Mouse (Mus musculus): ENCODE results near the gene Ascc2.

The Ascc2 gene

DNA sequence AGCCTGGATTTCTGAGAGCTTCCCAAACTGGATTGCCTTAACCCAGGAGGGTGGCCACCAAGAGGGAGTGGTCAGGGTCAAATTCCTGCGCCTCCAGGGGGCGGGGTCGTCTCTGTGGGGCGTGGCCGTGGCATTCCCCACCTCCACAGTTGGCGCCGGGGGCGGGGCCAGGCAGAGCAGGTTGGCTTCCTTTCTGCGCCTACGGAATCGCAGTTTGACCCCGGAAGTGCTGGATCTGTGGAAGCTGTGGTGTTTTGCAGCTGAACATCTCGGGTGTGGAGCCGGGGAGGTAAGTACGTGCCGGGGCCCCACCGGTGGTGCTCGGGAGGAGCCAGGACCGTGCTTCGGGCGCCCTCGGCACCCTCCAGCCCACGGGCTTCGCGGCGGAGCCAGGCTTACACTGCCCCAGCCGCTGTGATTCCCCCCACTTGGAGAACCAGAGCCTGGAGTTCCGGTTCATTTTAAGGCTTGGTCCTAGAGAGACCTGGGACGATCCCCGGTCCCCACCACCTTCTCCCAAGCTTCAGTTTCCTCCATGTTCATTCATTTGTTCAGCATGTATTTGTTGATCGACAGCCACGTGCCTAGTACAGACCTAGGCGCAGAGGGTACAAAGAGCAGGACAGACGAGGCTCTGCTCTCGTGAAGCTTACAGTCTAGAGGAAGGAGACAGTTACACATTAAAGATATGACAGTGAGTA lies at the start of gene Ascc2:
Ascc2 (plus strand) TSS at position 214 of the 701 bp plus-strand sequence.
- DNase-seq = peak; percentile 97 to 100

DNA sequence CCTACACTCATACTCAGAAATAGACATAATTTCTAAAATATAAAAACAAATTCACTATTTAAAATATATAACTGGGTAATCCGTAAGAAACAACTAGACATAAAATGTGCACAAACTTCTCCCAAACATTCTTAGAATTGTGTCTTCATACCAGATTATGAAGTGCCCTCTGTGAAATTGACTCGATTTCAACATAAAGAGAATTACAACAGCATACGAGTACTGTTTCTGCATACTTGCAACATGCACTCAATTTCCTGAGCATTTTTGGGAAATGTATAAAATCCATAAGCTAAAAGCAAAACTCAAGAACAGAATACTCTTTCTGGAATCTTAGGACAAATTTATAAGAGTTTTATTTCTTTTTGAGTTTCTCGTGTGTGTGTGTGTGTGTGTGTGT lies 45.7 kb upstream of the Ascc2 start:
- no peak for DNase-seq

DNA sequence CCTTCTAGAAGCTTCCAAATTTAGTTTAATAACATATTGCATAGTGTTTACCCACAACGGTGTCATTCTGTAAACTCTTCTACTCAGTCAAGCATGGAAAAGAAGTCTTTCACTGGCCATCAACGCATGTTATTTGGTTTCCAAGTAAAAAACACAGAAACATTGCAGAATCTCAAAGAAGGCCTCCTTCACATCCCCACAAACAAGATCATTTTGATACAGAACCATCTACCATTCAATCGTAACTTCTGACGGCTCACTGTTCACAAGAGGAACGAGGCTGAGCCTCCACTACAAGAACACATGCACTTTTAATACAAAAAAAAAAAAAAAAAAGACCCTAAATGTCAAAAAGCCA lies 44.1 kb upstream of the Ascc2 start:
- DNase-seq = no peak

DNA sequence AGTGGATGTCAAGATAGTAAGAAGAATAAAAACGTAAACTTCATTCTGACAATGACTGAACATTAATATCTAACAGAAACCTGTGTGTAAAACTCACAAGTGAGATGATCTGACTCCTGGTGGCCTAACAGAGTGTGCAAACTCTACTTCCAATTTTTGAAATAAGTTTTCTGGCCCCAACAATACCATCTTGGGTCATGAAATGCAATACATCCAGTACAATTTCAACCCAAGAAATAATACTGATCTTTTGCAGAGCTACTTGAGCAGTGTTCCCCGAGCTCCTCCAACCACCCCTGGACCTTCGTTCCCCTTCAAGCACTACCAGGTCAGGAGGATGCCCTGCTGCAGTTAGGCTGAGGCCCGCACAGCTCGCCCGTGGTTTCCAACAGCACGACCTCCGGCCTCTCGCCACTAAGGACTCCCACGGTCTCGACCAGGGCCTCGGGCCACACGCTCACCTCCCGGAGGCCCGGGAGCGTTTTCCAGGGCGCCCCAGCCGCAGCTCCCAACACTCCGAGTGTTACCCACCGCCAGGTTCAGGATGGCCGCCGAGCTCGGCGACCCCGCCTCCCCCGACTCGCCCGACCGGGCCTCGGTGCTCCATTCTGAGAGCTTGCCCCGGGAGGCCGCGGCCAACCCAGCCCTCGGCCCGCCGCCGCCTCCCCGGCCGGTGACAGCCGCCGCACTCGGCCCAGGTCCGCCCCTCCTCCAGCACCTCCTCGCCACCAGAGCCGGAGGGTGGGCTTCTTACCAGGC lies 43.5 kb upstream of the Ascc2 start:
- peak; percentile 37 to 74 for DNase-seq

DNA sequence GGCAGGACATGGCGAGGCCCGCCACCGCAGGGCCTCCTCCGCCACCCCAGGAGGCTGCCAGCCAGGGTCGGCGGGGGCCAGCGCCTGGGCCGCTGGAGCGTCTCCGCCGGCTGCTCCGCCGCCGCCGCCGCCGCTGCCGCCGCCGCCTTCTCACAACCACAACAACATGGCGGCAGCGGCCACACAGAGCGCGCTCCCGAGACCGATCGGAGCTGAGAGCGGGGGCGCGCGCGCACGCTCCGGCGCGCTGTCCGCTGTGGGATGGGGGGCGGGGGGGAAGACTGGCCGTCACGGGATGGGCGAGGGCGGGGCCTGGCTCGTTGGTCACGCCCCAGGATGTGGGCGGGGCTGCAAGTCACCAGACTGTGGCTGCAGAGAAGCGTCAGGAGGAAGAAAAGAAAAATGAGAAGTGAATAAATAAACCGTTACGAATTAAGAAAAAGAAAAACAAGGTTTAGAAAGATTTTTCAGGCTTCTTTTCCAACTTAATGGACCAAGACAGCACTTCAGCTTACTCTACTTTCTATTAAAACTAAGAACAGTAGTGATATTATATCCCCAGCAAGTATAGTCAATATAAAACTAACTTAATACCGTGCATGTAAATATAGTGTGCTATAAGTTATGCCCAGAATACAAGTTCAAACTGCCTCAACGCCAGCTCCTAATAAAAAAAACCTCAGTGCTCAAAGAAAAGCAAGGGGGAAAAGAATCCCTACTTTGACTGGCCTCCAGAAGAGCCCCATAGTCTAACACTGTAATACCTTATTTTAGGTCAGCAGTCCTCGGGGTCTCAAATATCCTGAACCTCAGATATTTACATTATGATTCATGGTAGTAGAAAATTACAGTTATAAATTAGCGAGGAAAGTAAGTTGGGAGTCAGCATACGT lies 42.7 kb upstream of the Ascc2 start, which contains the start of gene Mtmr3:
Mtmr3 (minus strand) TSS at position 256 of the 893 bp plus-strand sequence.
- DNase-seq = peak; percentile 97 to 99

DNA sequence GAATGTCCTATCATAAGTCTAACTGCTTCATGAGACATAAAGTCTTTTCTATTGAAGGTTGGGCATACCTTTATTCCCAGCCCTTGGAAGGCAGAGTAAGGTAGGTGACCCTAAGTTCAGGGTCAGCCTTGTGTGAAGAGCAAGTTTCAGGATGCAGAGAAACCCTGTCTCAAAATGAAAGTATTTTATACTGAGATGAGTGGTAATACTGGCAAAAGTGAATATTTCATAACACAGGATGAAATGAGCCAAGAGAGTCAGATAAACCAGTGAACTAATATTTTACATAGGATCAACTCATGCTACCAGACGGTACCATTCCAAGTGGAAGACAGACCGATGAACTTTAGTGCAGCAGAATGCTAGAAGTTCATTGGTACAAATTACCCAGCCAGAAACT lies 39.1 kb upstream of the Ascc2 start:
- DNase-seq = no peak

DNA sequence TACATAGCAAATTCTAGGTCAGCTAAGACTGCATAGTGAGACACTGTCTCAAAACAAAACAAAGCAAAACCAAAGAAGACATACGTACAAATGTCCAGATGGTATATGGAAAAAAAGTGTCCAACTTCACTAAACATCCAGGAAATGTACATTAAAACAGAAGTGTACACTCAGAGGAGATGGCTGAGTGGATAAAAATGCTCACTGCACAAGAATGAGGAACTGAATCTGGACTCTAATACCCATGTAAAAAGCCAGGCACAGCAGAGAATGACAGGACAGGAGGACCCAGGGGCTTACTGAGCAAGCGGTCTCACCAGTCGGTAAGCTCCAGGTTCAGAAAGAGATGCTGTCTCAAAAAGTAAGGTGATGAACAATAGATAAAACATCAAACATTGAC lies 37.6 kb upstream of the Ascc2 start:
- no peak for DNase-seq

DNA sequence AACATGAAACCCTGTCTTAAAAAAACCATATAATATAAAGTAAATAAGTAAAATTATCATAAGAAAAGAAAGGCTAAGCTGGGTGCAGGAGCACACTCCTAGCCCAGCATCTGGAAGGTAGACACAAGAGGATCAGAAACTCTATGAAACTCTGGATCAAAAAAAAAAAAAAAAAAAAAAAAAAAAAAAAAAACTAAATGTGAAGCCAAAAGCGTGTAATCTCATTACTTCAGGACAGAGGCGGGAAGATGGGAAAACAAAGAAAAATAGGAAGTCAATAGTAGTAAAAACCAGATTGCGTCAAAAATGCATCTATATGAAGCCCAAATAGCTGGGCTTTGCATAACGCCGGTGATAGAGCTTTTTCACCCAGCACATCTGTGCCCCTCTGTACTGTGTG lies 35.7 kb upstream of the Ascc2 start:
- DNase-seq = no peak

DNA sequence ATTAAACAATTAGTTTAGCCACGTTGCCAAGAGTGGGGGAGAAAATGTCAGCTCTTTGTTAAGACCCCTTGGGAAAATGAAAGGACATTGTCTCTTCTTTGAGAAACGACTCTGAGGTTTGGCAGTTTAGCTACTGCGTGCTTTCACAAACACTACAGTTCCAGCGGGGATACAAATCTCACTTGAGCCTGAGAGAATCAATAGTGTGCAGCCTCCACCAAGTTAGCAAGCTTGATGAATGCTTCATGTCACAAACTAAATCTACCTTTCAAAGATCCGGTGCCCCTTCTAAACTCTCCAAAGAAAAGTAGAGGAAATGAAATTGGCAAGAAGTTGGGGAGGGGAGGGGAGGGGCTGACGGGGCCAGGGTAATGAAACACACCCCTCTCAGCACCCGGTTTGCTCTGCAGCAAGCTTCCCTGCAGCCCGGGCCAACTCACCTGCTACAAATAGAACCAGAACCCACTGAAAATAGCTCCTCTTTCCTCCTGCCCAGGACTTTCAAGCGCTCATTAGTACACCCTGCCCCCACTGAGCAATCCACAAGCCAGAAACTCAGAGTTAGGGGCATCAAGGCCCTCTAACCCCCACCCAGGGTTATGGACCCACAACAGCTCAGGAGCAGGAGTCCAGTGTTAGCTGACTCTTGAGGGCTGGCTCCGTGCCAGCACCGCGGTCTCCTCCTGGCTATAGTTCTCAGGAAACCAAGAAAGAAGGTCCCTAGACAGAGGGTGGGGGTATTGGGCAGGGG lies 34.7 kb upstream of the Ascc2 start:
- DNase-seq = peak; percentile 42 to 69

DNA sequence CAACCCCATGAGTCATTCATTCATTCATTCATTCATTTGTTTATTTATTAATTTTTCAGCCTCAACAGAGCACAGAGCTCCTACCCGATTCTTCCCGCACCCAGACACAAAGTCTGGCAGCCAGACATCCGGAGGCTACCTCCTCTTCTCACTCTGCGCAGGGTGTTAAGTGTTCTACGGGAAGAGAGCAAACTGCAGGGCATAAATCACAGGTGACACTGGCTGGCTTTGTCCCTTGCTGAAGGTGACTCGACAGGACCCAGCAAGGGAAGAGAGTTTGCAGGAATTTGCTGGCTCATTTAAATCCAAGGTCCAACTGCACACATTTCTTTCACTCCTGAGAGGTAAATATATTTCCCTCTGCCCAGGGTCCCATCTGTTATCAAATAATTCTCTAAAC lies 33.1 kb upstream of the Ascc2 start:
- peak; percentile 47 to 49 for DNase-seq

DNA sequence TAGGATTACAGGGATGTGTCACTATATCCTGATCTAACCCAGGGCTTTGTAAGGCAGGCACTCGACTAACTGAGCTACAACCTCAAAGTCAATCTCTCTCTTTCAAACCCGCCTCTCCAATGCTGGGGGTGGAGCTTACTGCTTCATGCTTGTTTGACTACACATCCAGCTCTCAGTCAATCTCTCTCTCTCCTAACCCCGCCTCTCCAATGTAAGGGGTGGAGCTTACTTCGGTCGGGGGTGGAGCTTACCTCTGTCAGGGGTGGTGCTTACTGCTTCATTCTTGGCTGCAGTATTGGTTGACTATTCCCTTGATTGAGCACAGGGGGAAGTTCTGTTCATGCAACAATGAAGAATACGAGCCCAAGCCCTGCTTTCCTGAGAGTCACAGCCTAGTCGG lies 32.1 kb upstream of the Ascc2 start:
- peak in 1 of 2 experiments; percentile 61 for DNase-seq

DNA sequence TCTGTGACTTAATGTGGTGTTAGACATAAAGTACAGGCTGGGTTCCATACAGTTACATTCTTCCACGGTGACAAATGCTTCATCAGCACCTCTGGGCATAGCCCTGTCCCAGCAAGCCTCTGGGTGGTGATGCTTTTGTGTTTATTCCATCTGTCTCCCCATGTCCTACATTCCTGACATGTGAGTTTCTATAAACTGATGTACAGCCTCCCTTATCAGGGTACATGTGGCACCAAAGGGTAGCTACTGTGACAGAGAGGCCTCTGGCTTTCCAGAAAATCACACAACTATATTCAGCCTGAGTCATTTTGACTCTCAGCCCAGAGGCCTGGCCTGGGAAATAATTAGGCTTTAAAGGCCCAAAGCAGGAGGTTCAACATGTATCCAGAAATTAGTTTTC lies 31.0 kb upstream of the Ascc2 start:
- no peak for DNase-seq

DNA sequence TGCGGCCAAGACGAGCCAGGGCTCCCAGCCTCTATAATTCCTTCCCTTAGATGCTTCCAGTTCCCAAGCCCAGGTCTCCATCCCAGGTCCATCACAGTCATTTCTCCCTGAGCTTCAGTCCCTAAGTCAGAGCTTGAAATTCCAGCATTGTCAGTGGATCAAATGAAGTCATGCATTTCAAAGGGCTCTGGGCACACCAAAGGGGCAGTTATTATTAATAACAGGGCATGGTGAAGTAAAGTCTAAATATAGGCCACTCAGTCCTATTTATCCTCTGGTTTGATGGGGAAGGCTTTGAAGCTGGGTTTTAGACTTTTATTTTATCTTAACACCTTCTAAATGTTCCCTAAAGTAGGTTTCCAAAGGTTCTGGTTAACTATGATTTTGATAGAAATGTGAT lies 25.6 kb upstream of the Ascc2 start:
- no peak for DNase-seq

DNA sequence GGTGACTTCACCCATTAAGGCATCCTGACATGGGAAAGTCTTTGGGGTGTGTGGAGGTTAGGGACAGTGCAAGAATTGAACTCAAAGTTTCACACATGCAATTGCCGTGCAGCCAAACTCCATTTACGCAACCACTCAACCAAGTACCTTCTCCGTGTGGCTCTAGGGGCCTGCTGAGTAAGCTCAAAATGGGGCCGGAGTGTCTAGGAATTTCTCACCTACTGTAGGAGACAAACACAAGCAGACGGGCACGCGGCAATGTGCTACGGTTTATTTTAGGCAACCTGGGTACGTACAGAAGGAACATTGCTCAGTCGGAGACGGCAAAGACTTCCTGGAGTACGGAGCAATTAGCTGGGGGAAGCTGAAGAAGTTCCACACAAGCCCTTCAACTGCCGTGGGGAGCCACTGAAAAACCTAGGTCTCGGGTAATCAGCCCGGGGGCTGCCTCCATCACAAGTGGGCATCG lies 17.5 kb upstream of the Ascc2 start, which contains the start of gene Gm11032:
Gm11032 (plus strand) TSS at position 51 of the 469 bp plus-strand sequence.
- no peak for DNase-seq

DNA sequence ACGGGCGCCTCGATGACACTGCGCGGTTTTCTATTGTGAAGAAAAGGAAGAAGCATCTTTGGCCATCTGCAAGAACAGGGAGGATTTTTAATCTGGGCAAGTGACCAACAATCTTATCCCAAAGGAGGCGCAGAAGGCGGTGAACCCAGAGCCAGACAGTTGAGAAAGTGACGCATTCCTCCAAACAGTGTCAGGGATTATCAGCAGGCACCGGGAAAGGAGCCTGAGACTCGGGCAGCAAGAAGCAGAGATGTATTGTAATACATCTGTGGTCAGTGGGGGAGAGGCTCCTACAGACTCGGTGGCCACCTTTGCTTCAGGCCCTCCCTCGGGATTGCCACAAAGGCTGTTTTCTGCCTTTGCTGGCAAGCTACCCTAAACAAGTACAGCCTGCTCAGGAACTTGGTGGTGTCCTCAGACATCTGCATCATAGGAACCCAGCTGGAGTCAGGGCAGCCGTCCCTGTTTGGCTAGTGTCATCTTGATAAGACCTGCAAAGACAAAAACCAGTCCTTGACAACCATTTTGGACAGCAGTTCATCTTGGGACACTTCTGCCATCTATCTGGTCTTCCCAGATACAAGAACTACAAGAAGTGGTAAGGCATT lies 16.9 kb upstream of the Ascc2 start:
- DNase-seq = no peak

DNA sequence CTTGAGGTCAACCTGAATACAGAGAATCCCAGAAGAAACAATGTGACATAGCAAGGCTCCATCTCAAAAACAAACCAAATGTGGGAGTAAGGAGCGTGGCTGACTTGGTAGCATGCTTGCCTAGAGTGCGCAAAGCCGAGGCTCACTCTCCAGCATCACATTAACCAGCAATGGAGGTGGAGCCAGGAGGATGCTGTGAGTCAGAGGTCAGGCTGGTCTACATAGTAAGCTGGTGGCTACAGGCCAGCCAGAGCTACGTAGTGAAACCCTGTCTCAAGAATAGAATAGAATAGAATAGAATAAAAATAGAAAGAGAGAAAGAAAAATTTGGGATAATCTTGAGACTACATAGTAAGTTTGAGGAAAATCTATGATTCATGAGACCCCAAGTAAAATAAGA lies 15.7 kb upstream of the Ascc2 start:
- DNase-seq = peak in 1 of 2 experiments; percentile 36

DNA sequence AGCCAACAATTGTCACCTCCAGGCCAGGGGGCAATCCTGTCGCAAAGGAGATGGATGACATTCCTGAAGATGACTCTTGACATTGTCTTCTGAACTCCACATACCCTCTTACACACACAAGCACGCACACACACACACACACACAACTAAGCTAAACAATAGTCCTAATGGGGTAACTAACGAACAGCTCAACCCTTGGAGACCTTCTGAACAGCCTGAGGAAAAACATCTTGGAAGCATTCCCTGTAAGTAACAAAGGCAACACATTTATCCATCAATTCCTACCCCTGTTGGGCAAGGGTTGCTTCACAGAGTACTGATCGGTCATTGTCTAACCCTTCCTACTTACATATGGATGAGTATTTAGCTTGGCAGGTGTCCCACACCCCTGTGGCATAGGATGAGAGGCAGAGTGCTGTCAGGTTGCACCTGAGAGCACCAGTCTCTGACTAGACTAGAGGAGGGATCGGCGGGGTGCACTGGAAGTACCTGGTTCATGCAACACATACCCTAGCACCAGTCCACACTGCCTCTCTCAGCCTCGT lies 15.0 kb upstream of the Ascc2 start:
- peak in 1 of 2 experiments; percentile 25 for DNase-seq

DNA sequence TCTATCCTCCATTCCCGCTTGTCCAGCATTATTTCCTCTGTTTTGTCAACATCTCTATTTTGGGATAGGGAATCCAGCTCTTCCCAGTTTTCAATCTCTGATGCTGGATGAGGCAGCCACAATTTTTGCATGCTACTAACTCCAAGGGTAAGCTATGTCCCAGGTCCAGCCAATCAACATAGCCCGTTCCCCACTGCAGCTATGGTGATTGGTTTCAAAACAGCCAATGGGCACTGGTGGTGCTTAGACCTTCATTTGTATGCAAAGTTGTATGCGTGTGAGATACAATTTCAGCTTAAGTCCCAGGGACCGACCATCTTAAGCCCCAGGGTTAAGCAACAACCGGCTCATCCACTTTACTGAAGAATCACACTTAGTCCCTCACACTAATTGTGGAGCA lies 14.6 kb upstream of the Ascc2 start:
- DNase-seq = no peak

DNA sequence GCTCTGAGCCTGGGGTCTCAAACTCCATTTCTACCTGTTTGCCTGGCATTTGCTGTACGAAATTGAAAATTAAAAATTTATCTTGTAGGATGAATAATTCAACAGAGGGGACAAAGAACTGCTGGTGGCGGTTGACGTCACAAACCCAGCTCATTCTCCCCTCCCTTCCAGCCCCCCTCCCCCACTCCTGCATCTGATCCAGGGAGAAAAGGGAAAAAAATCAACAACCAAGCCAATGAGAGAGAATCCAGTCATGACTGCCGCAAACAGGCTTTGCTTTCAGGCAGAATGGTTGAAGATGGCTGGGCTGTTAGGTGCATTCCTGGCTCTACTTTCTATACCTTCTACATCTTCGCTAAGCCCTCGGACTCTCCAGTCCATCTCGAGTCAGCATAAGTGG lies 11.6 kb upstream of the Ascc2 start:
- DNase-seq = no peak

DNA sequence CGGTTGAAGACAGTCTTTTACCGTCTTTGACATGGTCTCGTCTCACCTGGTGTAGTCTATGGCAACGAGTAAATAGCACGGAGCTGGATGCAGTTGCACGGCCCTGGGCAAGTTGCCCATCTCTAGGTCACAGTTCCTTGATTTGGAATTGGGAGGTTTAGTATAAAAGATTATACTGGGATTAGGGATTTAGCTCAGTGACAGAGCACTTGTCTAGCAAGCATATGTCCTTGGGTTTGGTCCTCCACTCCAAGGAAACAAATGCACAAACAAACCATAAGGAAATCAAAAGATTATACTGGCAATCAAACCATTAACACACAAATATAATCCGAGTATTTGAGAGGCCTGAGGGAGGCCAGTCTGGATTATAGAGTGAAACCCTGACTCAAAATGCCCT lies 9.9 kb upstream of the Ascc2 start:
- DNase-seq = peak in 1 of 2 experiments; percentile 39

DNA sequence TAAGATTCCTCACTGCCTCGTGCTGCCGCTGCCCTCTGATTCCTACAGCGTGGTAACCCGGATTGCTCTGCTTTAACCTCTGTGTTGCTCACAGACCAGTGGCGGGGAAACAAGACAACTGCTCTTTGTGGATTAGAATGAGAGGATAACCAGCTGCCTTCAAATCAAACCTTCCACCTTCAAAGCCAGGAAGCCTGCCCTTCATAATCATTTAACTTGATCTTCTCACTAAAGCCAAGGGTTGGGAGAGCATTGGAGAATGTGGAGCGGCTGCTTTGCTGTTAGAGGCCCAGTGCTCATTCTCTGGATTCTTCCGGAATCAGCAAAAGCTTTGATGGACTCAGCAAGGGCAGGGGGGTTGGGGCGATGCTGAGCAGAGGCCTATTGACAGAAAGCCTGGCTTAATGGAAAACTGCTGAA lies 7.7 kb upstream of the Ascc2 start:
- DNase-seq = peak; percentile 62 to 71

DNA sequence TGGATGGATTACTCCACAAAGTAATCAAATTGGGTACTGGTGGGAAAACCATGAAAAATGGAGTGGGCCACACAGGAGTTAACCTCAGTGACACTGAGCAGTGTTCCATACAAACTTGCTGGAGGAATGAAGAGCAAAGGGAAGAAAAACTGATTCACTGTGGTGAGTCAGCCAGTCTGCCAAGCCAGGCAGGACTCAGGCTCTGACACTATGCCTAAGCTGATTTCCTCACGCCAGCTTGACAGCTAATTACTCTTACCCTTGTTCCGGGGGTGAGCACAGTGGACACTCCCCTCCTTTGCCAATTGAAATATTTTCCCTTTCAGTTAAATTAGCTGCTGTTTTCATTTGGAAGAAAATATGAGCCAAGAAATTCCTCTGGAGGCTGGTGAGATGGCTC lies 4.1 kb upstream of the Ascc2 start:
- DNase-seq = no peak

Measured in kidney, postnatal 36 days (tissue).